Mouse (Mus musculus): ENCODE data around the gene Nbeal1.

DNA sequence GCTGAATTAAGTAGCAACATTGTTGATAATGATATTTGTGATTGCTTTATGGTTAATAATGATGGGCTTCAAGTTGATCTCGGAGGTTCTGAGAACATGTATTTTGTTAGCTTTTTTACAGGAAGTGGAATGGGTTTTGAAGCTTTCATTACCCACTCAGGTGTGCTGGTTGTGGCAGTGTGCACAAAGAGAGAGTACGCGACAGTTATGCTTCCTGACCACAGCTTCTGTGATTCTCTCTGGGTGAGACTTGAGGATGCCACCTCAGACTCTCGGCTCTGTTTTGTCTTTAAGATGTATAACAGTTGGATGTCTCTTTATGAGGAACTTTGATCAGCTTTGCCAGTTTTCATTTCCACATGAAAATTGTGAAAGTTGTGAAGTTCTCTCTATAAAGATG lies 55.9 kb downstream of the Nbeal1 start:
- TF ChIP-seq CTCF (IDR thresholded peaks at IDR 0.05; ENCODE audit: low read depth, low read length): no peak
- no peak for TF ChIP-seq POLR2A (IDR thresholded peaks at IDR 0.05; ENCODE audit: extremely low read depth, insufficient read depth, low read length)

All from liver, adult 2 months (tissue).